Mouse (Mus musculus) lung, postnatal 0 days (tissue): ENCODE results near the gene Hspa2.

ENCODE experiments used
- CTCF ChIP-seq: IDR thresholded peaks from 2 replicates; pipeline ENCODE4 v1.5.1; 2016; ENCODE audit warnings: antibody characterized with exemption, mild to moderate bottlenecking
- EP300 ChIP-seq: IDR thresholded peaks from 2 replicates; pipeline ENCODE4 v1.6.1; 2016; ENCODE audit warnings: antibody characterized with exemption, mild to moderate bottlenecking, control low read depth

- TF ChIP-seq CTCF = no peak
- TF ChIP-seq EP300 = no peak
These were observed 30.0 kb upstream of the Hspa2 start for GRCm38 (mm10) chr12:76373991-76374390.
